Mouse (Mus musculus) ES-Bruce4 (cell line): ENCODE data around the gene Kitl.

Experiments used
- CTCF ChIP-seq: IDR thresholded peaks from one replicate; pipeline ENCODE4 v1.8.1; 2011; ENCODE audit warnings: low read depth, low read length
- EP300 ChIP-seq: IDR thresholded peaks from 2 replicates; pipeline ENCODE4 v1.6.1; 2011; ENCODE audit warnings: low read depth, low read length; ENCODE audit not compliant: insufficient read depth
- POLR2A ChIP-seq: IDR thresholded peaks from one replicate; pipeline ENCODE4 v1.8.1; 2011; ENCODE audit warnings: low read length; ENCODE audit not compliant: insufficient read depth

- TF ChIP-seq CTCF (no peak), POLR2A (no peak), EP300 (no peak)
Observed at GRCm38 (mm10) chr10:100052911-100053310, 37.5 kb downstream of the Kitl start.
